Mouse (Mus musculus) megakaryocyte progenitor cell, adult 5-6 weeks (primary cell): ENCODE data around the gene Col8a2. TPM values are rescaled to one million over a fixed set of nuclear protein-coding genes. Genes with fewer than 3 reads are reported as not detected.
A peak's percentile ranks its signal among the peaks of the same experiment; 100 is the strongest.

Source experiments
- ATAC-seq: replicated peaks from 2 replicates; pipeline ENCODE4 v1.8.0; 2016; ENCODE audit warnings: mild to moderate bottlenecking, moderate TSS enrichment, inconsistent platforms; ENCODE audit not compliant: poor library complexity
- total RNA-seq, 2 experiments: library from RNA; stranded (forward) in 1 of 2; stranded (reverse) in 1 of 2; fragments of 157-497, 149-512 nt in 1 of 2; fragments of 200-1000 nt in 1 of 2; gene quantifications; 2 replicates each; pipeline versions ENCODE4 v1.2.3 to v1.2.4; 2015 to 2017

Gene Col8a2
- total RNA-seq, 2 experiments from 2014 or later: not detected

DNA sequence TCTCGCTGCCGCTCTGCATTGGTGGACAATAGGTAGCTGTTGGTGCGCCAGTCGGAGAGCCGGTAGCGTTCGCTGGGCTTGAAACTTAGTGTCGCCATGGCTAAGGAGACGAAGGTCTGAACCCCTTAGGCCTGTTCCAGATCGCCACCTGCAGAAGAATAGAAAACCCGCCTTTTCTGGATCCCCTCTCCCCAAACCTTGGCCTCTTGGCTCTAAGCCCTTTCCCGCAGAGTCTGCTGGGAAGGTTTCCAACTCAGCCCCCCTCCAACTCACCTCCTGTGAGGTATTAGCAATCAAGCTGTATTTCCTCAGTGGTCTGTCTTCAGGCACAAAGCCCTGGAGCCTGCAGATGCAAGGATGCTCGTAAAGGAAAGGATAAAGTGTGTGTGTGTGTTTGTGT lies 38.3 kb downstream of the Col8a2 start:
- no peak for ATAC-seq

DNA sequence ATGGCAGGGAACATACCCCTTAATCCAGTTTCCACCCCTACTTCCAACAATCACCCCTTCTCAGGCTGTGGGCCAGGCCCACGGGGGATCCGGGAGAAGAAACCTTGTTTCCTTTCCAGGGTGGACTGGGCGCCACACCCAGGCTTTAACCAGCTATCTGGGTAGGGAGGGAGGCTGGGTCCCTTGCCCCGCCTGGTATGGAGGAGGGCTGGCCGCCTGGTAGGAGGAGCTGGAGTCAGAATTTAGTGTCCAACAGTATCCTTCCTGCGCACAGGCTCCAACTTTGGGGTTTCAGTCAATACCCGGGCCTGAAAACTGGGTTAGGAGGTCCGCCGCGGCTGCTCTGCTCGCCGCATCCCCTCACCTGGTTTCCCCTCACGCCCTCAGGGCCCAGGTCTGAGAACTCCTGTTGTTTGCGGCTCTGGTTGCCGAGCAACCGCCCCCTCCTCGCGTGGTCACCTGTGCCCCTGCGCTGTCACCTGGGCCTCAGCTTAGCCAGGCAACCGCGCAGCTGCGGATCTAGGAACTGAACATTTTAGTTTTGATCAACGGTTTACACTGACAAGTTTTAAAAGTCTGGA lies 38.8 kb downstream of the Col8a2 start, which contains the start of gene Tekt2:
TSS of gene Tekt2 (minus strand) at position 408 of the 581 bp plus-strand sequence.
- ATAC-seq: no peak

DNA sequence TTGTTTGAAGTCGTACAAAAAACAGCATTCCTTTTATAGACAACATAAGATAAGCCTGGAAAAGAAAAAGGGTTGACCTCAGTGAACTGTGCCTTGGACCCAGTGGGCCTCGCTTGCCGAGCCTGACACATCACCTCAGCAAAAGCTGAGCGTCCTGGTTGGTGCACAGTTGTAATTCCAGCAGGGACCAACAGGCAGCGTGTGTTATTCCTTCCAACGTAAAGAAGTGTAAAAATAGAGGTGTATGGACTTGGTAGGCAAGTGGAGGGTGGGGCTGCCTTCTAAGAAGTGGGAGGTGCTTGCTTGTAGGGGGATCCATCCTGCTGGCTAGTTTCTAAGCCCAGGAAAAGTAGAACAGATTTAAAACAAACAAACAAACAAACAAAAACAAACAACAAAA lies 39.4 kb downstream of the Col8a2 start:
- ATAC-seq: no peak

DNA sequence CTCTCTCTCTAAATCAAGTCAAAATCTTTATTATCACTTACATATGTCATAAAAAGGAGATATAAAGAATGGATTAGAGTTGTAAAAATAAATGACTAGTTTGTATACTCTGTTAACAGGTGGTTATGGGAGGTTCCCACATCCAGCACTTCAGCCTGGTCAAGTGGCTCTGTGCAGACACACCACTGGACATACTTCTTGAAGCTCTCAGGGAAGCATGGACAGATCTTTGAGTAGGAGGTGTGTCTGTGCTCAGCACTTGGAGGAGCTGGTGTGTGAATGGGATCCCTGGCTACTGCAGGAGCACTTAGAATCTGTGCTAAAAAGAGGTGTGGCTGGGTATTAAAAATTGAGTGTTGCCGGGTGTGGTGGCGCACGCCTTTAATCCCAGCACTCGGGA lies 43.7 kb downstream of the Col8a2 start:
- no peak for ATAC-seq

DNA sequence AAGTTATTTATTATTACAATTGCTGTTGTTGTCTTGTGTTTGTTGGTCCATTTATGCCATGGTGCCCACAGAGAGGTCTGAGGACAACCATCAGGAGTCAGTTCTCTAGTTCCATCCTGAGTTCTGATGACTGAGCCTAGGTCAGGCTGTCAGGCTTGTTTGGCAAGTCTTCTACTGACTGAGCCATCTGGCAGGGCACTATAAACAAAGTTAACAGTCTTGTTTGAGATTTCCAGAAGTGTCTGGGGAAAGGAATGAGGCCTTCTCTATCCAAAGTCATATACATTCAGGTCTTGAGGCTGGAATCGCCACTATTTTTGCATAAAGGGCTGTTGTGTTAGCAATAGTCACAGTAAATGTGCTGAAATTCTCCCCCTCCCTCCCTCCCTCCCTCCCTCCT lies 45.2 kb downstream of the Col8a2 start:
- ATAC-seq: no peak

DNA sequence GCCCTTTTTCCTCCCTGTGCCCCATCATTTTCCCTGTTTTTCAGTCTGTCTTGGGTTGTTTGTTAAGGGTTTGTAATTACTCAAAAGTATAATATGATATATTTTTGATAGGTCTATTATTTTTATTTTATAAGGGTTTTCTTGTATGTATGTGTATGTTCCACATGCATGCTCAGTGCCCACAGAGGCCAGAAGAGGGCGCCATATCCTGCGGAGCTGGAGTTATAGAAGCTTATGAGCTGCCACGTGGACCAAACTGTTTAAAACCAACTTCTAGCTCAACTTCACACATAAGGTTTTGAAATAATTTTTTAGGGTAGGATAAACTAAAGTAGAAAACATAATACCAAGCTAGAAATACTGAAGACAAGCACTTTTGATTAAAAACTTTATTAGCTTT lies 45.8 kb downstream of the Col8a2 start:
- ATAC-seq: peak; percentile 71

DNA sequence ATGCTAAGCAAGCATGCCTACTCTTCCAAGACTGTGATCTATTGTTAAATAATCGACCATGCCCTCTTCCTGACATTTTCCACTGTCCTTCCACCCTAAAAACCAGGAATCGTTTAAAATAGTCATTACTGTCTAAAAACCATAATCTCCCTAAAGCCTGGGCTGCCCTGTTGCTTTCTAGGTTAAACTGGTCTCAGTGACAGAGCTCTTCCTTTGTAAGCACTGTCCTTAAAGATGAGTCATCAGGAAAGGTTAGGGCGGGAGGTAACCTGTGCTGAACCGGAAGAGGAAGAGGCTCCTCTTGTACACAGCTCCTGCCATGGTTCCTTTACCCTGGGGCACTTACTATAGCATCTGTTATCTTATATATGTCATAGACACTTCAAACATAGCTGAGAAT lies 52.9 kb downstream of the Col8a2 start:
- no peak for ATAC-seq

DNA sequence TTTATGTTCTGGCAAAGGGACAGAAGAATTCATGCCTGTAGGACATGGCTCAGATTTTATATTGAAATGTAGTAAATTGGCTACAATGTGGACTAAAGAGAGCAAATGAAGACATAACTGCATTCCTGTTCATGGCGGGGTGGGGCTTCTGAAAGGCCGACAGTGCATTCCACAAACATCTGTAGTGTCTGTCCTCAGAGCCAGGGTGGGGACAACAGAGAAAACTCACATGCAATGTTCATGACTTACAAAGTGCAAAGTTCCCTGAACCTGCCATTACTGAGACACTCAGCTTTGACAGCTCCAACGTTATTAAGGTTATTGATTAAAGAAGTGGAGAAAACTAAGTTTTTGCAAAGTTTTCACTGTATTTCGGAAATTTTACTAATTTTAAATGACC lies 56.9 kb downstream of the Col8a2 start:
- no peak for ATAC-seq

DNA sequence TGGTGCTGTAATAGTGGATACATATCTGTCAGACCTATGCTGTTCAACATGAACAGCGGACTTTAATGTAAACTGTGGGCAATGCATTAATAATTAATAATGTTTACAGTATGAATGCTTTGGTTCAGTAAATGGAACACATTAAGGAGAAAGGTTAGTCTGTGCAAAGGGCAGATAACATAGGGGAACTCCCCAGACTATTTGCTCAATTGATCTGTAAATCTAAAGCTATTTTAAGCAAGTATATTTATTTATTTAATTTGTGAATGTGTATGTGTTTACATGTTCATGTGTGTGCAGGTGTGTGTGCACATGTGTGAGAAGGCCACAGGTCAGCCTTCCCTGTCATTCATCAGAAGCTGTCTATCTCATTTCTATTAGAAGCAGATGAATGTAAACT lies 73.5 kb downstream of the Col8a2 start:
- no peak for ATAC-seq

Other genes starting within 250 kb of the Col8a2 start
- 196 and 200 TPM in 2 replicates for gene Mrps15, start 239.9 kb upstream of the Col8a2 start, total RNA-seq (2015)
- gene Mrps15, start 239.9 kb upstream of the Col8a2 start, total RNA-seq (2017): 76.1 and 90.5 TPM in 2 replicates
- 13.5 and 15.5 TPM in 2 replicates for gene Oscp1, start 228.2 kb upstream of the Col8a2 start, total RNA-seq (2015)
- 20.3 and 31.9 TPM in 2 replicates for gene Oscp1, start 228.2 kb upstream of the Col8a2 start, total RNA-seq (2017)
- 20.4 and 25.1 TPM in 2 replicates for gene Lsm10, start 190.2 kb upstream of the Col8a2 start, total RNA-seq (2015)
- gene Lsm10, start 190.2 kb upstream of the Col8a2 start, total RNA-seq (2017): 14.7 and 15.9 TPM in 2 replicates
- 6.5 and 7.3 TPM in 2 replicates for gene Stk40, start 182.8 kb upstream of the Col8a2 start, total RNA-seq (2015)
- 5.9 and 6.0 TPM in 2 replicates for gene Stk40, start 182.8 kb upstream of the Col8a2 start, total RNA-seq (2017)
- 0.12 and 0.94 TPM in 2 replicates for gene Eva1b, start 139.0 kb upstream of the Col8a2 start, total RNA-seq (2015)
- 1.7 TPM in 1 of 2 replicates, not detected in the other for gene Eva1b, start 139.0 kb upstream of the Col8a2 start, total RNA-seq (2017)
- gene Sh3d21, start 123.3 kb upstream of the Col8a2 start, total RNA-seq (2015): 0.07 and 0.91 TPM in 2 replicates
- 0.14 TPM in 1 of 2 replicates, not detected in the other for gene Sh3d21, start 123.3 kb upstream of the Col8a2 start, total RNA-seq (2017)
- 172 and 184 TPM in 2 replicates for gene Thrap3, start 84.0 kb upstream of the Col8a2 start, total RNA-seq (2015)
- gene Thrap3, start 84.0 kb upstream of the Col8a2 start, total RNA-seq (2017): 286 and 377 TPM in 2 replicates
- gene Map7d1, start 30.4 kb upstream of the Col8a2 start, total RNA-seq (2015): 18.8 and 21.1 TPM in 2 replicates
- 35.8 and 39.6 TPM in 2 replicates for gene Map7d1, start 30.4 kb upstream of the Col8a2 start, total RNA-seq (2017)
- gene Trappc3, start 24.5 kb upstream of the Col8a2 start, total RNA-seq (2015): 33.5 and 38.5 TPM in 2 replicates
- gene Trappc3, start 24.5 kb upstream of the Col8a2 start, total RNA-seq (2017): 54.6 and 61.8 TPM in 2 replicates
- 6.6 and 9.3 TPM in 2 replicates for gene Adprhl2, start 34.9 kb downstream of the Col8a2 start, total RNA-seq (2015)
- 27.9 and 34.4 TPM in 2 replicates for gene Adprhl2, start 34.9 kb downstream of the Col8a2 start, total RNA-seq (2017)
- gene Tekt2, start 38.9 kb downstream of the Col8a2 start, total RNA-seq (2015): not detected in 2 replicates
- gene Tekt2, start 38.9 kb downstream of the Col8a2 start, total RNA-seq (2017): not detected in 2 replicates
- gene Ago3, start 142.8 kb downstream of the Col8a2 start, total RNA-seq (2015): 6.3 and 11.3 TPM in 2 replicates
- 3.0 and 9.2 TPM in 2 replicates for gene Ago3, start 142.8 kb downstream of the Col8a2 start, total RNA-seq (2017)
- 14.8 and 20.4 TPM in 2 replicates for gene Ago1, start 181.8 kb downstream of the Col8a2 start, total RNA-seq (2015)
- gene Ago1, start 181.8 kb downstream of the Col8a2 start, total RNA-seq (2017): 16.0 and 19.6 TPM in 2 replicates
- 2.0 and 2.1 TPM in 2 replicates for gene Ago4, start 246.7 kb downstream of the Col8a2 start, total RNA-seq (2015)
- 3.2 and 4.9 TPM in 2 replicates for gene Ago4, start 246.7 kb downstream of the Col8a2 start, total RNA-seq (2017)